Mouse (Mus musculus) limb, embryonic 15.5 days (tissue): ENCODE data around the gene Necap2. TPM values are rescaled to one million over a fixed set of nuclear protein-coding genes. Genes with fewer than 3 reads are reported as not detected.

Experiments used
- ATAC-seq: fragments of 200-750 bp; cut with Nextera tagmentation; 2 replicates; pipeline ENCODE4 v1.8.0; 2017; ENCODE audit warnings: low read depth, moderate TSS enrichment; ENCODE audit not compliant: insufficient number of reproducible peaks, low FRiP score, low TSS enrichment
- H3K27ac ChIP-seq: fragments of 300-500 bp; sonication (generic); 2 replicates; pipeline ENCODE4 v1.5.1; 2015; ENCODE audit warnings: moderate library complexity, mild to moderate bottlenecking, inconsistent platforms
- H3K27me3 ChIP-seq: fragments of 300-500 bp; sonication (generic); 2 replicates; pipeline ENCODE4 v1.6.1; 2015; ENCODE audit warnings: inconsistent platforms
- H3K36me3 ChIP-seq: fragments of 300-500 bp; sonication (generic); 2 replicates; pipeline ENCODE4 v1.6.1; 2015; ENCODE audit warnings: inconsistent platforms
- H3K4me1 ChIP-seq: fragments of 300-500 bp; sonication (generic); 2 replicates; pipeline ENCODE4 v1.6.1; 2015; ENCODE audit warnings: inconsistent platforms
- H3K4me2 ChIP-seq: fragments of 300-500 bp; sonication (generic); 2 replicates; pipeline ENCODE4 v1.6.1; 2015; ENCODE audit warnings: mild to moderate bottlenecking, inconsistent platforms
- H3K4me3 ChIP-seq: fragments of 300-500 bp; sonication (generic); 2 replicates; pipeline ENCODE4 v1.5.1; 2015; ENCODE audit warnings: mild to moderate bottlenecking, inconsistent platforms
- H3K9ac ChIP-seq: fragments of 300-500 bp; sonication (generic); 2 replicates; pipeline ENCODE4 v1.6.1; 2015; ENCODE audit warnings: inconsistent platforms
- H3K9me3 ChIP-seq: fragments of 300-500 bp; sonication (generic); 2 replicates; pipeline ENCODE4 v1.6.1; 2016; ENCODE audit warnings: inconsistent platforms
- WGBS: fragments of 180-500 bp; shearing (Covaris S2); methylation state at CpG from one replicate; pipeline ENCODE4 v1.1.7; 2015; 5-methylcytosine and 5-hydroxymethylcytosine counted together
- polyA plus RNA-seq: library from polyadenylated mRNA; unstranded; fragments of >200 nt; fragmentation: Nextera tagmentation; extraction: Ambion mirVana; gene quantifications from 2 replicates; pipeline ENCODE4 v1.2.1, GENCODE M21; 2015

The Necap2 gene
- 95.8 and 104 TPM in 2 replicates for polyA plus RNA-seq

DNA sequence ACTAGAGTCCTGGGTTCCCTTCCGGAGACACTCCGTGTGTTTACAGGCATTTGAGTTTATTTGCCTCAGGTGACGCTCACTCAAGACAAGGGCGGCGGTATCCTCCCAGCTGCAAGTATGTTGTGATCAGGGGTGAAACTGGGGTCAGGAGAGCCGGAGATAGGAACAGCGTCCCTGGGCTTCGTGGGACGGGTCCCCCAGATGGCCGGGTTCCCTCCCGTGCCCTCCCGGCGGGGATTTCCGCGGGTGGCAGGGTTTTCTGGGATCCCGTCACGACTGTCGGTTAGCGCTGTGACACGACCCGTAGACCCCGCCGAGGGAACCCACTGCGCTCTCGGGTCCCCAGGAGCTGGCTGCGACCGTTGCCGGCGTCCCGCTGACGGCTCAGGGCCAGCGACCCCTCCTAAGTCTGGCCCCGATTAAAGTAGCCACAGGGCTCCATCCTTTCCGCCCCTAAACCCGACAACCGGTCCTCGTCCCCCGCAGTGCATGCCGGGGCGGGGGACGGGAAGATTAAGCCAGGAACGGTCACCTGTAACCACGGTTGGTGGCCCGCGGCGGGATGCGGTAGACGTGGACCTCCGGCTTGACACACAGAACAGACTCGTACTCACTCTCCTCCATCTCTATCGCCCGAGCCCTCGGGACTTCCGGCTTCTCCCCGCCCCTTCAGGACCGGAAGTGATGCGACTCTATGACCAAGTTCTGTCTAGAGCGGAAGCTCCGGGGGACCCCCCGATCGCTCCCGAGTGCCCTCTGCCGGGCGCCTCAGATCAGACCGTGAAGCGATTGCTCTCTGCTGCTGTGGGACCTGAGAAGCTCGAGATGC, at the start of gene Necap2:
Necap2 (minus strand) TSS at position 677 of the 829 bp plus-strand sequence.
- peak within 1 kb of the TSS; percentile 71 for H3K27ac ChIP-seq
- peak; percentile 89 for ATAC-seq
- peak within 1 kb of the TSS; percentile 68 for H3K9ac ChIP-seq
- H3K36me3 ChIP-seq = peaks cover 21% of the 10 kb centered on the region
- H3K4me3 ChIP-seq = peak within 1 kb of the TSS; percentile 95
- no peaks in the 10 kb centered on the region for H3K9me3 ChIP-seq
- H3K4me1 ChIP-seq = peaks cover 24% of the 10 kb centered on the region
- H3K4me2 ChIP-seq = peak within 1 kb of the TSS; percentile 90
- WGBS = under 1% methylated on average over 67 of the region's 67 CpGs
- H3K27me3 ChIP-seq = no peaks in the 10 kb centered on the region

DNA sequence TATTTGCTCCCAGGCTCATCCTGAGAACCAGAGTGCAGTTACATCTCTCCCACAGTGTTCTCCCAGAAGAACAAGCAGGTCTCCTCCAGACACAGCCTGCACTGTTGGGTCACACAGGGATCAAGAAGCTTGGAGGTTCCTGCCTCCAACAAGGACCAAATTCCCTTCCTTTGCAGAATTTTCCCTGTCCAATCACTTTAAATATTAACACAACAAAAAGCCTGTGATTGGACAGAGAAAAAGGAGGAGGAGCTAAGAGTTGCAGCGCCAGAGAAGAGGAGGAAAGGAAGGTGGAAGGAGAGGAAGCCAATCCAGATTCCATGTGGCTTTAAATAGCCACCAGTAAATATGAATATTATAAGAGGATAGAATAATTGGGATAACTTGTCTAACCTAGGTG, 44.9 kb upstream of the Necap2 start:
- Histone ChIP-seq H3K36me3 (peaks cover 32% of the 10 kb centered on the region), H3K9ac (no peak overlapping the region), H3K27me3 (no peaks in the 10 kb centered on the region), H3K4me2 (no peak overlapping the region), H3K9me3 (no peaks in the 10 kb centered on the region), H3K4me1 (peaks cover 19% of the 10 kb centered on the region), H3K4me3 (no peak overlapping the region), H3K27ac (peak overlapping the region; percentile 57; the same call in 1 of the 2 replicates)
- WGBS = 25% methylated on average over 1 of the region's 1 CpGs
- no peak for ATAC-seq

DNA sequence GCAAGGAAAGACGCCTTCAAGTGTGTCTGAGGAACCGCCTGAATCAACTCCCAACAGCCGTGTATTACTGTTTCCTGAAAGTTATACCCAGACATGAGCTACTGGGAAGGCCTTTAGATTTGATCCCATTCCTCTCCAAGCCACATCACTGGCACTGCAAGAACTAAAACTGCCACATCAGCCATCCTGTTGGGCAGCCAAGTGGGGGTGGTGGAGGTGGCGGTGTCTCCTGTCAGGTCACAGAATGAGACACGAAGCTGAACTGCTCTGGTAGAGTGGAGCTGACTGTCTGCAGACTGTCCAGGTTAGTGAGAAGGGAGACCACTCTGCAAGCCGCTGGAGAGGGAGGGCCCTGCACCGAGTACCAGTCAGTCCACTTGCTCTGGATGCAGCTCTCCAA, 44.5 kb upstream of the Necap2 start:
- no peak for ATAC-seq
- peak overlapping the region; percentile 57; the same call in 1 of the 2 replicates for H3K27ac ChIP-seq
- peaks cover 36% of the 10 kb centered on the region for H3K36me3 ChIP-seq
- H3K9me3 ChIP-seq = no peaks in the 10 kb centered on the region
- no peaks in the 10 kb centered on the region for H3K27me3 ChIP-seq
- H3K4me3 ChIP-seq = no peak overlapping the region
- H3K4me1 ChIP-seq = peaks cover 19% of the 10 kb centered on the region
- no peak overlapping the region for H3K9ac ChIP-seq
- WGBS = 79% methylated on average over 7 of the region's 7 CpGs
- no peak overlapping the region for H3K4me2 ChIP-seq

DNA sequence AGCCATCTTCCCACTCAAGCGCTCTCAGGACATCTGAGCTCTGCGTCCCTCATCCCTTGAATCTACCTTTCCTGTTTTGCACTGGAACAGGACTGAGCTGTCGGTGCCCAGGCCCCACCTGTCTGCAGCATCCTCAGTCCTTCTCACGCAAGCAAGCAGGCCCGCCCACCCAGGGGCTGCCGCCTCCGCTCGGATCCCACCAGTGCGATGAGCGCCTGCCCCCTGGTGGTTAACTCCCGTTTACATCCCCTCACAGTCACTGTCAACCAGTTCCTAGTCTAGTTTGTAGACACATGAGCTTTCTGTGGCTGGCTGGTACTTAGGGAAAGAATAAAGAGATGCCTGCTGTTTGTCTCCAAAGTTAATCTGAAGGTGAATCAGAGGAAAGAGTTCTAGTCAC, 42.5 kb upstream of the Necap2 start:
- ATAC-seq = no peak
- Histone ChIP-seq H3K4me1 (peaks cover 19% of the 10 kb centered on the region), H3K4me2 (no peak overlapping the region), H3K4me3 (no peak overlapping the region), H3K27ac (no peak overlapping the region), H3K9me3 (no peaks in the 10 kb centered on the region), H3K9ac (no peak overlapping the region), H3K27me3 (no peaks in the 10 kb centered on the region), H3K36me3 (peaks cover 50% of the 10 kb centered on the region)
- WGBS = 23% methylated on average over 11 of the region's 11 CpGs

DNA sequence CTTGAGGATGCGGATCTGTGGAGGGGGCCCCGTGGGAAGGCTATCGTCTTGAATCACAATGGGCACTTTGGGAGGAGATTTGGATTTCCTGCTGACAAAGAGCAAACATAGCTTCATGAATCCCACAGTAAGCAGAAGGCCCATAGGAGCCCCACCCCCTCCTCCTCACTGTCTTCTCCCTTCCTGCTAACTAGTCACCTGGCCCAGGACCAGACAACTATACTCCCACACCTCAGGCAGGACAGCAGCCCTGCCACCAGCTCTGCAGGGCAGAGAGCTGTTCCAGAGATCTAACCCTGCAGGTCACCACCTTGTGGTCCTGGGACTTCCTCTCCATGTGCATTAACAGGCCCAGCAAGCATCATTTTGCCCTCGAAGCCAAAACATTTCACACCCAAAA, 40.5 kb upstream of the Necap2 start:
- no peak overlapping the region for H3K27ac ChIP-seq
- H3K4me3 ChIP-seq = no peak overlapping the region
- ATAC-seq = no peak
- WGBS = 92% methylated on average over 4 of the region's 4 CpGs
- H3K4me2 ChIP-seq = no peak overlapping the region
- peaks cover 25% of the 10 kb centered on the region for H3K4me1 ChIP-seq
- H3K36me3 ChIP-seq = peaks cover 63% of the 10 kb centered on the region
- H3K9ac ChIP-seq = no peak overlapping the region
- H3K9me3 ChIP-seq = no peaks in the 10 kb centered on the region
- H3K27me3 ChIP-seq = no peaks in the 10 kb centered on the region

DNA sequence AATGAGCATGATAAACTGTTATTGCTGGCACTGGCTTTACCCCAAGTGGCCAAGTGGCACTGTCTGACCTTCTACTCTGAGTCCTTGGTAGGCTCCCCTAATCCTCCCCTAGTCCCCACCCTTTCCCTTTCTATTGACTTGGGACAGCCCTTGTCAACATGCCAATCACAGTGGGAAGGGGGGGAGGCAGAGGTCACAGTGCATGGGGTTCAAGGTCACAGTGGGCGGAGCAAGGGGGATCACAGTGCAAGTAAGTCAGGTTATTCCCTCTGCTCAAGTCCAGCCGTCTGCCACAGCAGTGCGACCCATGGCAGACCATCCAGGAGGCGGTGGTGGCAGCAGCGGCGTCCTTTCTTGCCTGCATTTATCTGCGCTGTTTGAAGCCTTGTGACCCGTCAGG, 37.2 kb upstream of the Necap2 start:
- Histone ChIP-seq H3K4me1 (peaks cover 20% of the 10 kb centered on the region), H3K36me3 (peaks cover 84% of the 10 kb centered on the region), H3K4me3 (no peak overlapping the region), H3K4me2 (no peak overlapping the region), H3K9ac (no peak overlapping the region), H3K27ac (no peak overlapping the region), H3K27me3 (no peaks in the 10 kb centered on the region), H3K9me3 (0 out of 2 replicates have a peak, but pooled peaks cover 3% of the 10 kb centered on the region)
- no peak for ATAC-seq
- 93% methylated on average over 8 of the region's 8 CpGs for WGBS

DNA sequence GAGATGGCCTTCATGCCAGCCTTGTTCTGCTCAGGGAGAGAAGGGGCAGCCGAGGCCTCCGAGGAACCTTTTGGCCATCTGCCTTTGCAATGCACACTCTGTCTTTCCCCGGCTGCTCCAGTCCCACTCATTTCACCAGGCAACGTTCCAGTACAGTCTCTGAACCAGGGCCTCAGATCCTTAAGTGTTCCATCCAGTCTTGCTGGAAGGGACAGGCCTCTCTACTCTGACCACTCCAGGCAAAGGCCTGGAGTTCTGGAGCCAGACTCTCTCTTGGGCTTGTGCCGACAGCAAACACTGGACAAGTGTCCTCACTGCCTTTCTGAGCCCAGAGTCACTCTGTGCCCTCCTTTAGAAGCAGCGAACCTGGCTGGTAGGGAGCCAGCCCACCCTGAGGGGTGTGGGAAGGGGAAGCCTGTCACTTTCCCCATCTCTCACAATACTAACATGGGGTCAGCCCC, 36.4 kb upstream of the Necap2 start:
- no peak; the same call in 1 of the 2 replicates for ATAC-seq
- Histone ChIP-seq H3K27me3 (no peaks in the 10 kb centered on the region), H3K36me3 (peaks cover 82% of the 10 kb centered on the region), H3K9me3 (0 out of 2 replicates have a peak, but pooled peaks cover 3% of the 10 kb centered on the region), H3K4me2 (no peak overlapping the region), H3K9ac (no peak overlapping the region), H3K4me1 (peaks cover 20% of the 10 kb centered on the region), H3K4me3 (no peak overlapping the region), H3K27ac (peak overlapping the region; percentile 67)
- 76% methylated on average over 6 of the region's 6 CpGs for WGBS

DNA sequence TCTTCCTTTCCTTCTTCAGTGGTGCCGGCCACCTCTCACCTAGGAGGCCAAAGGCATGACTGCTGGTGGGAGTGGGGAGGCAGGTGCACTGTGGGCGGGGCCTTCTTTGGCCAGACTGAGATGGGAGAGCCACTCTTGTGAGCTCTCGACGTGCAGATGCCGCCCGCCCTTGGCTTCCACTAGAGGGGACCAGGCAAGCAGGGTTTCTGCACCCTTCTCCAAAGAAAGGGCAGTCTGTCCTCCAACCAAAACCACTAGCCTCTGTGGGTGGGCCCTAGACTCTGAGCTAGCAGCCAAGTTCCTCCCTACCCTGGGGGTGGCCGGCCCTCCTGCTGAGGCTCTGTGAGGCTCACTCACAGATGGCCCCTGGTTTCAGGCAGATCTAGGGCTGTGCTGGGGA, 35.7 kb upstream of the Necap2 start:
- Histone ChIP-seq H3K27ac (peak overlapping the region; percentile 67), H3K36me3 (peaks cover 82% of the 10 kb centered on the region), H3K4me1 (peaks cover 20% of the 10 kb centered on the region), H3K4me2 (no peak overlapping the region), H3K4me3 (no peak overlapping the region), H3K9ac (no peak overlapping the region), H3K27me3 (no peaks in the 10 kb centered on the region), H3K9me3 (0 out of 2 replicates have a peak, but pooled peaks cover 3% of the 10 kb centered on the region)
- 0 out of 2 replicates have a peak, but pooled peaks have one; percentile 45 for ATAC-seq
- WGBS = 60% methylated on average over 7 of the region's 7 CpGs

DNA sequence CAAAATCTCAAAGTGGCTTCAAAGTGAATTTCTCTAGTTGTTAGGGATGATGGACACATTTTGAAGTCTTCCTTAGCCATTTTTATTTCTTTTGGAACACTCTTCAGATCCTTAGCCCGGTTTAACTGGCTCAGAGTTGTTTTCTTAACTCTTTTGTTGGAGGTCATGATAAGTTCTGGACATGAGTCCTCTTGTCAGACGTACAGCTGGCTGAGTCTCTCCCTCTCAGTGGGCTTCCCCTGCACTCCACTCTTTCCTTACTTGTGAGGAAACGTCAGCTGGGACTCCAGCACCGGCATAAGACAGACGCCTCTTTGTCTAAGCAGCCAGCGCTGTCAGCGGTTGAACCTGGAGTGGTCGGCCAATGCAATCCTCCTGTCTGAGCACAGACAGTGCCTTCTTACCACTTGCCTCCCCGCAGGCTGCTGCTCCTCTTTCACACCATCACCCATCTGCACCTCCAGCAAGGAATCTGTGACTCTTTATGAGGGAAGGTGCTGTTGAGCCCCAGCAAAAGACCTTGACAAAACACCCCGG, 30.1 kb upstream of the Necap2 start:
- Histone ChIP-seq H3K36me3 (peaks cover 30% of the 10 kb centered on the region), H3K9me3 (0 out of 2 replicates have a peak, but pooled peaks cover 3% of the 10 kb centered on the region), H3K4me2 (no peak overlapping the region), H3K27me3 (no peaks in the 10 kb centered on the region), H3K4me1 (0 out of 2 replicates have a peak, but pooled peaks cover 3% of the 10 kb centered on the region), H3K9ac (no peak overlapping the region), H3K4me3 (no peak overlapping the region), H3K27ac (peak overlapping the region; percentile 61; the same call in 1 of the 2 replicates)
- WGBS = 52% methylated on average over 10 of the region's 10 CpGs
- ATAC-seq = no peak

DNA sequence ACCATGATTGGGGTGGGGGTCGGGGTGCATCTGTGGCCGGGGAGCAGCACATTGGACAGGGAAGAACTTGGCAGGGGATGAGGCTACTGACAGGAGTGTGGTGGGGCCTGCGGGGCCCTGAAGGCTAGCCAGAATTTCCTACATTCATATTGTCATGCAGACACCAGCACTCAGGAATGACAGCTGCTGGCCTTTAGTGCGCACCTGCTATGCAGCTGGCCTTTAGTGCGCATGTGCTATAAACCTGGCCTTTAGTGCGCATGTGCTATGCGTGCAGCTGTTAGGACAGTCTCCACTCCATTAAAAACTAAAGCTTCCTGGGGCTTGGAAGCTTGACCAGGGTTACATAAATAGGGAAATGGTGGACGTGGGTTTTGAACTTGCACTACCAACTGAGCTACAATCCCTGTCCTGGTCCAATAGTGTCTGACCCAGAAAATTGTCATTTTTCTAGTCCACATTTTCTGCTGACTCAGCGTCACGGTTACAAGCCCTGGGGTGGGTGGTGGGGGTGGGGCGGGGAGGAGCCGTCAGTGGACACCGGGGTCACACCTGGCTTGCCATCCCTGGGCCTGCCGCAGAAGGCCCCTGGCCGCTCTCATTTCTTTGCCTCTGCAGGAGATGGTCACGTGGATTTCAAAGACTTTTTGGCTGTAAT, 28.5 kb upstream of the Necap2 start:
- H3K4me3 ChIP-seq = no peak overlapping the region
- no peak overlapping the region for H3K9ac ChIP-seq
- no peaks in the 10 kb centered on the region for H3K27me3 ChIP-seq
- WGBS = 71% methylated on average over 16 of the region's 16 CpGs
- no peak overlapping the region for H3K4me2 ChIP-seq
- H3K36me3 ChIP-seq = peaks cover 15% of the 10 kb centered on the region
- no peaks in the 10 kb centered on the region for H3K4me1 ChIP-seq
- no peak for ATAC-seq
- H3K27ac ChIP-seq = no peak overlapping the region
- H3K9me3 ChIP-seq = 0 out of 2 replicates have a peak, but pooled peaks cover 3% of the 10 kb centered on the region

DNA sequence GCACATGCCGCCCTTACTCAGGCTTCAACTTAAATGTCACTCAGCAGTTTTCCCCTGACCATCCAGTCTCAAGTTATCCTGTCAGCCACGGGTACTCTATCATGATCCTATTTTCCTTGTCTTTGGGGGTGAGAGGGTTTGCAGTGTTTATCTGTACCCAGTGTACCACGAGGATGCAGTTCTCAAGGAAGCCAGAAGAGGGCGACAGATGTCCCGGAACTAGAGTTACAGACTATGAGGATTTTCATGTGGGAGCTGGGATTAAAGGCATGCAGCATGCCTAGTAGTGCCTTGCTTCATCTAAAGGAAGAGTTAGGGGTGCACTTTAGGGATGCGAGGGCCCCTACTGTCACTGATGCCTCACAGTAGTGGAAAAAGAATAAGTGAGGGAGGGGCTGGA, 23.7 kb upstream of the Necap2 start:
- 66% methylated on average over 6 of the region's 6 CpGs for WGBS

More for the DNA sequence above, 23.7 kb upstream of the Necap2 start:
- no peak overlapping the region for H3K9ac ChIP-seq
- no peak overlapping the region for H3K27ac ChIP-seq
- no peak overlapping the region for H3K4me3 ChIP-seq
- H3K4me2 ChIP-seq = no peak overlapping the region
- H3K36me3 ChIP-seq = no peaks in the 10 kb centered on the region
- no peaks in the 10 kb centered on the region for H3K27me3 ChIP-seq
- H3K9me3 ChIP-seq = no peaks in the 10 kb centered on the region
- no peaks in the 10 kb centered on the region for H3K4me1 ChIP-seq
- ATAC-seq = no peak
